Mouse (Mus musculus) spleen, embryonic (tissue): ENCODE results near the gene Actr5.

Experiments
- CTCF ChIA-PET: fragments of 350-600 bp; sonication (Branson Sonifier 250); formaldehyde crosslinking; loops from one replicate; lab custom pipeline; 2022; lab: Charles Lee

Actr5 gene

GRCm38 (mm10) chr2:158613541-158614417 lies 10.9 kb upstream of the Actr5 start:
- CTCF ChIA-PET = no interaction called here

GRCm38 (mm10) chr2:158614418-158614955 lies 10.2 kb upstream of the Actr5 start:
- CTCF ChIA-PET = no interaction called here

- CTCF ChIA-PET = no interaction called here
These were observed 9.5 kb upstream of the Actr5 start for GRCm38 (mm10) chr2:158615161-158615680.

GRCm38 (mm10) chr2:158615702-158616101 lies 9.0 kb upstream of the Actr5 start:
- CTCF ChIA-PET = interaction anchor here (0.8 kb wide), 1 partner anchor 66 kb away, joined by 3 read pairs; no protein-coding TSS in a partner anchor

GRCm38 (mm10) chr2:158616296-158616695 lies 8.4 kb upstream of the Actr5 start:
- CTCF ChIA-PET = interaction anchor here (0.8 kb wide), 1 partner anchor 66 kb away, joined by 3 read pairs; no protein-coding TSS in a partner anchor

- CTCF ChIA-PET = interaction anchor here (0.8 to 0.9 kb wide), 2 partner anchors 17 to 67 kb away, joined by 3 to 24 read pairs; no protein-coding TSS in a partner anchor
These were observed 7.9 kb upstream of the Actr5 start for GRCm38 (mm10) chr2:158616790-158617189.

- CTCF ChIA-PET = interaction anchor here (1.0 kb wide), 1 partner anchor 172 kb away, joined by 4 read pairs; no protein-coding TSS in a partner anchor
These were observed 543 bp downstream of the Actr5 start for GRCm38 (mm10) chr2:158625231-158625630.

- CTCF ChIA-PET = interaction anchor here (1.0 kb wide), 1 partner anchor 172 kb away, joined by 4 read pairs; no protein-coding TSS in a partner anchor
These were observed 1.0 kb downstream of the Actr5 start for GRCm38 (mm10) chr2:158625697-158626096.

- CTCF ChIA-PET = no interaction called here
These were observed 4.2 kb downstream of the Actr5 start for GRCm38 (mm10) chr2:158628858-158629257.

- CTCF ChIA-PET = no interaction called here
These were observed 4.7 kb downstream of the Actr5 start for GRCm38 (mm10) chr2:158629414-158629813.

GRCm38 (mm10) chr2:158631873-158632272 lies 7.2 kb downstream of the Actr5 start:
- CTCF ChIA-PET = no interaction called here

GRCm38 (mm10) chr2:158641869-158642268 lies 17.2 kb downstream of the Actr5 start:
- CTCF ChIA-PET = interaction anchor here (0.8 kb wide), 1 partner anchor 95 kb away, joined by 3 read pairs; no protein-coding TSS in a partner anchor

- CTCF ChIA-PET = interaction anchor here (0.6 kb wide), 1 partner anchor 56 kb away, joined by 3 read pairs; no protein-coding TSS in a partner anchor
These were observed 17.9 kb downstream of the Actr5 start for GRCm38 (mm10) chr2:158642587-158642986.

GRCm38 (mm10) chr2:158643791-158644190 lies 19.1 kb downstream of the Actr5 start:
- CTCF ChIA-PET = no interaction called here

GRCm38 (mm10) chr2:158651159-158651908 lies 26.6 kb downstream of the Actr5 start:
- CTCF ChIA-PET = interaction anchor here (0.6 to 1.6 kb wide), 2 partner anchors 32 to 85 kb away, joined by 3 to 5 read pairs; no protein-coding TSS in a partner anchor

- CTCF ChIA-PET = interaction anchor here (0.6 to 1.6 kb wide), 4 partner anchors 30 to 549 kb away, joined by 3 to 8 read pairs (median 4); no protein-coding TSS in a partner anchor
These were observed 28.3 kb downstream of the Actr5 start for GRCm38 (mm10) chr2:158652985-158653384.

- CTCF ChIA-PET = interaction anchor here (1.5 kb wide), 1 partner anchor 90 kb away, joined by 4 read pairs; no protein-coding TSS in a partner anchor
These were observed 30.0 kb downstream of the Actr5 start for GRCm38 (mm10) chr2:158654717-158655116.

GRCm38 (mm10) chr2:158655806-158656205 lies 31.1 kb downstream of the Actr5 start:
- CTCF ChIA-PET = no interaction called here

- CTCF ChIA-PET = no interaction called here
These were observed 34.1 kb downstream of the Actr5 start for GRCm38 (mm10) chr2:158658822-158659221.

GRCm38 (mm10) chr2:158659346-158659745 lies 34.7 kb downstream of the Actr5 start:
- CTCF ChIA-PET = no interaction called here

GRCm38 (mm10) chr2:158665098-158665497 lies 40.4 kb downstream of the Actr5 start, which contains the start of gene Ppp1r16b:
TSS of gene Ppp1r16b (plus strand) at chr2:158665398.
- CTCF ChIA-PET = interaction anchor here (1.0 to 1.5 kb wide), 2 partner anchors 10 to 70 kb away, joined by 3 read pairs; no protein-coding TSS in a partner anchor
